Mouse (Mus musculus): Measurements from ENCODE around the gene Aqp2. TPM values are rescaled to one million over a fixed set of nuclear protein-coding genes. Genes with fewer than 3 reads are reported as not detected.

Gene Aqp2
- polyA plus RNA-seq, 1 experiment from 2014 or later: not detected

DNA sequence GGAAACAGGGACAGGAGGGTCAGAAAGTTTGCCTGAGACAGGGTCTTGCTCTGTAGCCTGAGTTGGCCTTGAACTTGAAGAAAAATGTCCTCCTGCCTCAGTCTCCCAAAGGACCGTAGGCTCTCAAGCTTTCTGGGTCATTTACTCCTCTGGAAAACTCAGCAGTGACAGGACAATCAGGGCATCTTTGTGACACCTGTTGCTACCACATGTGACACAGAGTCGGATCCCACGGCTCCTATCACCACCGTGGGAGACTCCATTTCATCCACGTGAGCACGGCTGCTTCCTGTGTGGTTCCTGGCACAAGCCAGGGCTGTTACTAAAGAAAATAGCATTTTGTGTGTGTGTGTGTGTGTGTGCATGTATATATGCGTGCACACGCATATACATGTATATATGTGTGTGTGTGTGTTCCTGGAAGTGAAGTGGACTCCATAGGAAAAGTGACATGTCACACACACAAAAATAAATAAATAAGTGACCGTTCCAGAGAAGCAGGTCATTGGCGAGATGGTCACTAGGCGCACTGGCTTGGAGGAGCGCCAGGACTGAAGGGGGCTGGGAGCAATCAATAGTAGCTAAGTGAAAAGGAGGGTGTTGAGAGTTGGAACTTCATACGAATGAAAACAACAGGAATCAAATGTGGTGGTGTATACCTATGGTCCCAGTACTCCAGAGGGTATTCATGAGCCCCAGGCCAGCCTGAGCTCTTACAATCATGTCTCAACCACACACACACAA is 29.7 kb downstream of the Aqp2 start:
- H3K27me3 ChIP-seq (ENCODE audit: control insufficient read depth, insufficient read depth, low read length): no peaks in the 10 kb centered on the region; the same call in 1 of the 2 replicates
- WGBS: 75% methylated on average over 13 of the region's 13 CpGs
- no peak overlapping the region for H3K4me3 ChIP-seq (ENCODE audit: control insufficient read depth in 1 of 2, insufficient read depth in 1 of 2, low read depth in 1 of 2, low read length in 2 of 2)

DNA sequence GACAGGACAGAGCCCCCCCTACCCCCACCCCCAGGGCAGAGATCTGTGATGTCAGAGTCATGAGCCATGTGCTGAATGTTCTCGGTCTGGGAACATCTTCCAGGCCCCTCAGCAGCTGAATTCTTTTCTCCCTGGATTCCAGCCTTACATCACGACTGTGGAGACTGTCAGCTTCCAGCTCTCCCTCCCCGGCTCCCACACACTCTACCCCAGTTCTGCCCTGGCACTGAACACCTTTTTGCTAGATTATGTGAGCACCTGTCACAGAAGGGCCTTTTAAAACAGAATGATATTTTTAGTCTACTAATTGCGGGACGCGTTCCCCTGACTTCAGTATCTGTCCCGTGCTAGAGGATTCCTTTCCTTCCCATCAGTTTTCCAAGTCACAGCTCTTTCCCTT is 32.7 kb downstream of the Aqp2 start:
- WGBS: 26% methylated on average over 7 of the region's 7 CpGs
- Histone ChIP-seq H3K9ac (ENCODE audit: low read length) (no peak overlapping the region), H3K27ac (replicated peaks in 1 of 2; ENCODE audit: control insufficient read depth in 1 of 2, insufficient read depth in 1 of 2, low read depth in 2 of 2, low read length in 2 of 2) (no peak overlapping the region)

More for the DNA sequence above, 29.7 kb downstream of the Aqp2 start:
- Histone ChIP-seq H3K9me3 (ENCODE audit: control insufficient read depth, low read length) (no peaks in the 10 kb centered on the region), H3K27ac (replicated peaks in 1 of 2; ENCODE audit: control insufficient read depth in 1 of 2, insufficient read depth in 1 of 2, low read depth in 2 of 2, low read length in 2 of 2) (no peak overlapping the region), H3K36me3 (ENCODE audit: control insufficient read depth, insufficient read depth, low read length) (no peaks in the 10 kb centered on the region), H3K9ac (ENCODE audit: low read length) (no peak overlapping the region), H3K4me1 (ENCODE audit: control insufficient read depth in 2 of 2, insufficient read depth in 2 of 2, low read length in 2 of 2) (peaks cover 10 to 15% of the 10 kb centered on the region in 2 experiments; a peak in 2 of 4 replicates), H3K4me2 (ENCODE audit: low read length) (no peak overlapping the region)
- no peak for ATAC-seq (ENCODE audit: insufficient number of reproducible peaks, insufficient read depth, low FRiP score, low read depth)

DNA sequence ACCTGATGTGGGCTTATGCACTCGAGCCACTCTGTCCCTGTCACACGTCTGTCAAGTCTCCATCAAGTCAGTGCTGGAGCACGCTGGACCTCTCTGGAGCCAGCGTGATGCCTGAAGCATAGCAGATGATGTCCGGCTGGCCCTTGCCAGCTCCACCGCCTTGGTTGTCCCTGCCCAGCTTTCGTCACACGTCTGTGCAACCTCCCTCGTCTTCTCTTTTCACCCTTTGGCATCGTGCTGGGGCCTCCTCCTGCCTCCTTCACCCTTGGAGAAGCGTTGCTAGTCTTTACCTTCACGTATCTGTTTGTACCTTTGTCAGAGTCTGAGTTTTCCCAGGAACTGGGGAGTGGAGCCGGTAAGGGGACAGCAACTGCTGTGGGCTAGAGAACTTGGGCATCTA is 35.4 kb downstream of the Aqp2 start:
- H3K4me1 ChIP-seq (ENCODE audit: control insufficient read depth in 2 of 2, insufficient read depth in 2 of 2, low read length in 2 of 2): peaks cover 23 to 24% of the 10 kb centered on the region in 2 experiments
- no peak overlapping the region for H3K4me3 ChIP-seq (ENCODE audit: control insufficient read depth in 1 of 2, insufficient read depth in 1 of 2, low read depth in 1 of 2, low read length in 2 of 2)
- no peaks in the 10 kb centered on the region for H3K9me3 ChIP-seq (ENCODE audit: control insufficient read depth, low read length)
- H3K27me3 ChIP-seq (ENCODE audit: control insufficient read depth, insufficient read depth, low read length): no peaks in the 10 kb centered on the region; the same call in 1 of the 2 replicates
- ATAC-seq (ENCODE audit: insufficient number of reproducible peaks, insufficient read depth, low FRiP score, low read depth): no peak
- H3K36me3 ChIP-seq (ENCODE audit: control insufficient read depth, insufficient read depth, low read length): peaks cover 3% of the 10 kb centered on the region; the same call in 1 of the 2 replicates
- H3K4me2 ChIP-seq (ENCODE audit: low read length): peak overlapping the region; percentile 50
- H3K9ac ChIP-seq (ENCODE audit: low read length): no peak overlapping the region
- WGBS: 33% methylated on average over 13 of the region's 13 CpGs
- 0 out of 4 replicates have a peak overlapping the region, but pooled peaks of 1 of the 2 experiments have one; percentile 8 for H3K27ac ChIP-seq (replicated peaks in 1 of 2; ENCODE audit: control insufficient read depth in 1 of 2, insufficient read depth in 1 of 2, low read depth in 2 of 2, low read length in 2 of 2)

More for the DNA sequence above, 32.7 kb downstream of the Aqp2 start:
- no peak overlapping the region for H3K4me3 ChIP-seq (ENCODE audit: control insufficient read depth in 1 of 2, insufficient read depth in 1 of 2, low read depth in 1 of 2, low read length in 2 of 2)
- ATAC-seq (ENCODE audit: insufficient number of reproducible peaks, insufficient read depth, low FRiP score, low read depth): no peak
- no peaks in the 10 kb centered on the region for H3K9me3 ChIP-seq (ENCODE audit: control insufficient read depth, low read length)
- no peak overlapping the region for H3K4me2 ChIP-seq (ENCODE audit: low read length)
- H3K4me1 ChIP-seq (ENCODE audit: control insufficient read depth in 2 of 2, insufficient read depth in 2 of 2, low read length in 2 of 2): peaks cover 26 to 30% of the 10 kb centered on the region in 2 experiments
- no peaks in the 10 kb centered on the region; the same call in 1 of the 2 replicates for H3K27me3 ChIP-seq (ENCODE audit: control insufficient read depth, insufficient read depth, low read length)
- no peaks in the 10 kb centered on the region for H3K36me3 ChIP-seq (ENCODE audit: control insufficient read depth, insufficient read depth, low read length)

DNA sequence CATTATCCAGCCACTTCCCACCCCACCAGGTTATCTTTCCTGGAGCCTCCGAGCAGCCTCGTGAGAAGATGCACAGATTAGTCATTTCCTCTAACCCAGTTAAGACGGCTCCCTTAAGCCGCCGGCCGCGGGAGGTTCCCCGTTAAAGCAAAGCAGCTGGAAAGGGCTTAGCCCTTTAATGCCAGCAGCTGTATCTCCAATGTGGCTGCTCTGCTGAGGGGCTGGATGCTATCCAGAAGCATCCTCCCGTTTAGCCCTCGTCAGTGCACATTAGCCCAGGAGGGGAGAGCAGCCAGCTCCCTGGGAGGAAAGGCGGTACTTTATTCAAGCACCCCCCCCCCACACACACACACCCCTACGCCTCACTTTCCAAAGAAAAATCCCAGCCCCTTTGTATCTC is 35.9 kb downstream of the Aqp2 start:
- under 1% methylated on average over 12 of the region's 12 CpGs for WGBS
- no peak for ATAC-seq (ENCODE audit: insufficient number of reproducible peaks, insufficient read depth, low FRiP score, low read depth)
- H3K4me3 ChIP-seq (ENCODE audit: control insufficient read depth in 1 of 2, insufficient read depth in 1 of 2, low read depth in 1 of 2, low read length in 2 of 2): no peak overlapping the region
- H3K9me3 ChIP-seq (ENCODE audit: control insufficient read depth, low read length): no peaks in the 10 kb centered on the region
- H3K4me1 ChIP-seq (ENCODE audit: control insufficient read depth in 2 of 2, insufficient read depth in 2 of 2, low read length in 2 of 2): peaks cover 23 to 24% of the 10 kb centered on the region in 2 experiments
- peaks cover 8% of the 10 kb centered on the region for H3K36me3 ChIP-seq (ENCODE audit: control insufficient read depth, insufficient read depth, low read length)
- 0 out of 4 replicates have a peak overlapping the region, but pooled peaks of 1 of the 2 experiments have one; percentile 1 for H3K27ac ChIP-seq (replicated peaks in 1 of 2; ENCODE audit: control insufficient read depth in 1 of 2, insufficient read depth in 1 of 2, low read depth in 2 of 2, low read length in 2 of 2)
- H3K4me2 ChIP-seq (ENCODE audit: low read length): peak overlapping the region; percentile 50
- H3K9ac ChIP-seq (ENCODE audit: low read length): no peak overlapping the region
- no peaks in the 10 kb centered on the region; the same call in 1 of the 2 replicates for H3K27me3 ChIP-seq (ENCODE audit: control insufficient read depth, insufficient read depth, low read length)

DNA sequence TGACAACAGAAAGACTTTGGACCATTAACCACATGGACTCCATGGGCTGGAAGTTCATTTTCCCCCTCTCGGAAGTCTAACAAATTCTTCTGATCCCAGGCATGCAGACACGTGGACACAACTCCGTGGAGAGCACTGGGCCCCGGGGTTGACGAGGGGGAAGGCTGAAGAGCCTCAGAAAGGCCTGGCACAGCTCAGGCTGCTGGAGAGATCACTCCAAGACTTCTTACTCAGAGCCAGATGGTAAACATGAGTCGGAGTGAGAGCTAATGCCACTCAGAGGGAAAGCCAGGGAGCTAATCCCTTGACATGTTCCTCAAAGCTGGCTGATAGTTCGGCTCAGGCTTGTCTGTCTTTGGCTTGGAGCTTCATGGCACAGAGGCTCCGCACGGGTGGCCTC is 36.4 kb downstream of the Aqp2 start:
- H3K9me3 ChIP-seq (ENCODE audit: control insufficient read depth, low read length): no peaks in the 10 kb centered on the region
- peaks cover 12% of the 10 kb centered on the region for H3K36me3 ChIP-seq (ENCODE audit: control insufficient read depth, insufficient read depth, low read length)
- H3K27ac ChIP-seq (replicated peaks in 1 of 2; ENCODE audit: control insufficient read depth in 1 of 2, insufficient read depth in 1 of 2, low read depth in 2 of 2, low read length in 2 of 2): peak overlapping the region in 1 of 2 experiments; percentile 1; a peak in 1 of 4 replicates
- peak overlapping the region; percentile 50 for H3K4me2 ChIP-seq (ENCODE audit: low read length)
- H3K4me3 ChIP-seq (ENCODE audit: control insufficient read depth in 1 of 2, insufficient read depth in 1 of 2, low read depth in 1 of 2, low read length in 2 of 2): no peak overlapping the region
- ATAC-seq (ENCODE audit: insufficient number of reproducible peaks, insufficient read depth, low FRiP score, low read depth): no peak
- H3K9ac ChIP-seq (ENCODE audit: low read length): no peak overlapping the region
- 28% methylated on average over 9 of the region's 9 CpGs for WGBS
- no peaks in the 10 kb centered on the region; the same call in 1 of the 2 replicates for H3K27me3 ChIP-seq (ENCODE audit: control insufficient read depth, insufficient read depth, low read length)
- peaks cover 23 to 24% of the 10 kb centered on the region in 2 experiments for H3K4me1 ChIP-seq (ENCODE audit: control insufficient read depth in 2 of 2, insufficient read depth in 2 of 2, low read length in 2 of 2)

DNA sequence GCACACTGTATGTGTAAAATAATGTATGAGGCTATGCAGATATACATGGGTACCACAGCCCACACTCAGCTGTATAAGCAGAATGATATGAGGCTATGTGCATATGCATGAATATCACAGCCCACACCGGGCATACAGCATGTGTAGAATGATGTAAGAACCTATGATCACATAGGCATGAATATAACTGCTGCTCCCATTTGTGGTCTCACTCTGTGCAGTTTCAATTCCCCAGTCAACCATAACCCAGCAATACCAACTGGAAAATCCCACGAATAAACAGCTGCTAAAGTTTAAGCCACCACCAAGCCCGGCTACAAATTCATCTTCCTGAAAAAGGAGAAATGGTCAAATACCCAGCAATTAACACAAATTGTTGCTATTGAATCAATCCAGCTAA is 39.7 kb downstream of the Aqp2 start:
- Histone ChIP-seq H3K4me2 (ENCODE audit: low read length) (no peak overlapping the region), H3K36me3 (ENCODE audit: control insufficient read depth, insufficient read depth, low read length) (peaks cover 44% of the 10 kb centered on the region), H3K27ac (replicated peaks in 1 of 2; ENCODE audit: control insufficient read depth in 1 of 2, insufficient read depth in 1 of 2, low read depth in 2 of 2, low read length in 2 of 2) (no peak overlapping the region), H3K27me3 (ENCODE audit: control insufficient read depth, insufficient read depth, low read length) (no peaks in the 10 kb centered on the region; the same call in 1 of the 2 replicates), H3K9me3 (ENCODE audit: control insufficient read depth, low read length) (no peaks in the 10 kb centered on the region), H3K9ac (ENCODE audit: low read length) (no peak overlapping the region), H3K4me3 (ENCODE audit: control insufficient read depth in 1 of 2, insufficient read depth in 1 of 2, low read depth in 1 of 2, low read length in 2 of 2) (no peak overlapping the region), H3K4me1 (ENCODE audit: control insufficient read depth in 2 of 2, insufficient read depth in 2 of 2, low read length in 2 of 2) (peaks cover 16 to 17% of the 10 kb centered on the region in 2 experiments)
- 91% methylated on average over 3 of the region's 3 CpGs for WGBS
- no peak for ATAC-seq (ENCODE audit: insufficient number of reproducible peaks, insufficient read depth, low FRiP score, low read depth)

DNA sequence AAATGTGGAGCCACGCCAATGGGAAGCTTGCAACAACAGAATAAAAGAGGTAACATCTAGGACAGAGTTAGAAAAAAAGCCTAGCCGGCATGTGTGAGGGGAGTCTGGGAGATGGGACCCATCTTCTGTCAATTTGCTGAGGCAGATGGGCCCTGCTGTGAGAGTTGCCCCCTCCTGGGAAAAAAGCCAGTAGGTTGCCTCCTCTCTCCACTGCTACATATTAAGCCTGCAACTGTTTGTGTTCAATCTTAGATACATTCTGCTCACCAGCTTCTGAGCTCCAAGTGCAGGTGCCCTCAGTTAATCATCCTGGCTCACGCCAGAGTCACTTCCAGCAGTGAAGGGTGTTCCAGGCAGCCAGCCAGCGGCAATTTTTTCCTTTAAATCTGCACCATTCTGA is 41.0 kb downstream of the Aqp2 start:
- Histone ChIP-seq H3K9me3 (ENCODE audit: control insufficient read depth, low read length) (no peaks in the 10 kb centered on the region), H3K4me3 (ENCODE audit: control insufficient read depth in 1 of 2, insufficient read depth in 1 of 2, low read depth in 1 of 2, low read length in 2 of 2) (no peak overlapping the region), H3K27ac (replicated peaks in 1 of 2; ENCODE audit: control insufficient read depth in 1 of 2, insufficient read depth in 1 of 2, low read depth in 2 of 2, low read length in 2 of 2) (no peak overlapping the region), H3K27me3 (ENCODE audit: control insufficient read depth, insufficient read depth, low read length) (no peaks in the 10 kb centered on the region), H3K36me3 (ENCODE audit: control insufficient read depth, insufficient read depth, low read length) (peaks cover 56% of the 10 kb centered on the region), H3K4me1 (ENCODE audit: control insufficient read depth in 2 of 2, insufficient read depth in 2 of 2, low read length in 2 of 2) (peaks cover 7 to 8% of the 10 kb centered on the region in 2 experiments; a peak in 3 of 4 replicates), H3K9ac (ENCODE audit: low read length) (no peak overlapping the region), H3K4me2 (ENCODE audit: low read length) (no peak overlapping the region)
- 83% methylated on average over 4 of the region's 4 CpGs for WGBS
- no peak for ATAC-seq (ENCODE audit: insufficient number of reproducible peaks, insufficient read depth, low FRiP score, low read depth)
